Mouse (Mus musculus): ENCODE measurements around the gene Loxl3. TPM values are rescaled to one million over a fixed set of nuclear protein-coding genes. Genes with fewer than 3 reads are reported as not detected.

Loxl3 gene
- total RNA-seq, 2 experiments from 2014 or later = 3.2 to 3.6 TPM

DNA sequence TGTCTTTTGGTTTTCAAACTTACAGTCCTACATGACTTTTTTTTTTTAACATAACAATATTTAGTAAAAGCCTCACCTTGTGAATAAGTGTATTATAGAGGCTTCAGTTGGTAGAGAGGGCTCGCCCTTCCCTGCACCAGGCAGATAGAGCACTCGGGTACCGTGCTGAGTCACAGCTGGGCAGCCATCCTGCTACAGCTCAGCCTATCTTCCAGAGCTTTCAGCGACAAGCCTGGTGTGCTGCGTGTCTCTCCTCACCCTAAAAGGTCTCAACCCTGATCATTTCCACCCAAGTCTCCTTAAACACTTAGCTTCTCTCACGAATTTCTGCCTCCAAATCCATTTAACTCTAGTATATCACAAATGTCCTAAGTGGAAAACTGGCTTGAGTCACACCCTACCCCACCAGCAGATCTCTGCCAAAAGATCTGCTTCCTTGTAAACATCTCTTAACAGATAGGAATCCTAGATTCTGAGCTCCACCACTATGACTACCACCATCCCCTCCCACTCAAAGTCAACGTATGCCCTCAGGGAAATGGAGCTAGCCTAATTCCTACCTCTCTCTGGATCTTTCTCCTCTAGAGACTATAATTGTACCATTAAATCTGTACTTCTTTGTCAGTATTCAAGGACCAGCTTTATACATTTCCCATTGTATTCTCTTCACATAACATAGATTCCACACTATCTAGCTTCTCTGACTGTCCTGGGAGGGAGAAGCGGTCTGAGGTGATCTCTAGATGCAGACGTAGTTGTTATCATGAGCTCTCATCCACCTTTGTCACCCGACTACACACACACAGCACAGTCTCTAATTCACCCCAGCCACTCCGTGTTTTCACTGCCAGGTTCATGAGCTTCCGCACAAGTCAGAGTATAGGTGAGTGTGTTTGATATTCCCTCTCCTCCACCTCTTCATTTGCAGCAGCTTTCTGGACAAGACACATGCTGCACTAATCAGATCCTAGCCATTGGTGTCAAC lies 19.2 kb upstream of the Loxl3 start:
- no peak for DNase-seq
- intact Hi-C loops (cut with DNase I) = no loop called here

GRCm38 (mm10) chr6:83015749-83016148 lies 18.2 kb upstream of the Loxl3 start:
- no peak for DNase-seq
- intact Hi-C loops (cut with DNase I) = no loop called here

- intact Hi-C loops (cut with DNase I) = no loop called here
- DNase-seq = no peak
These were observed 16.8 kb upstream of the Loxl3 start for GRCm38 (mm10) chr6:83017190-83017589.

DNA sequence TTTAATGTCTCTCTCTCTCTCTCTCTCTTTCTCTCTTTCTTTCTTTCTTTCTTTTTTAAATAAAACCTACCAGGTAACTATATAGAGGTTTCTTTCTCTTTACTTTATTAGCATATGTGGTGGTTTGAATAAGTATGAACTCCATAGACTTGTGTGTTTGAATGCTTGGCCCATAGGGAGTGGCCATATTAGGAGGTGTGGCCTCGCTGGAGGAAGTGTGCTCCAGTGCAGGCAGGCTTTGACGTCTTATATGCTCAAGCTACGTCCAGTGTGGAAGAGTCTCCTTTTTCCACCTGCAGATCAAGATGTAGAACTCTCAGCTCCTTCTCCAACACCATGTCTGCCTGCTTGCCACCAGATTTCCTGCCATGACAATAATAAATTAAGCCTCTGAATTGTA lies 14.9 kb upstream of the Loxl3 start:
- DNase-seq = no peak
- intact Hi-C loops (cut with DNase I) = no loop called here

DNA sequence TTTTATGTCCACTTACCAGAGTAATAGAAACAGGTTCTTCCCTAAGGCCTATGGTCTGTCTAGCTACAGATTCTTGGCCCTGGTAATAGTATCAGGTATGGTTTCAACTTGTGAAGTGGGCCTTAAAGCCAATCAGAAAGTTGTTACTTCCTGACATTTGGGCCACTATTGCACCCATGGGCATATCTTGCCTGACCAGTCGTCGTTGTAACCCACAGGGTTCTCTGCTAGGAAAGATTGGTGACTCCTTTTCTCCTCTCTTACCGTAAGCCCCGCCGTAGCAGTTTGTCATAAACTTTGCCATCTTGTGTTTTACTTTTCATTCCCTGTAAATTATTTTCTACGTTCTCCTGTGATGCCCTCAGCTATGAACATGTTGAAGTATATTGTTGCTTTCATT lies 13.9 kb upstream of the Loxl3 start:
- intact Hi-C loops (cut with DNase I) = no loop called here
- no peak for DNase-seq

DNA sequence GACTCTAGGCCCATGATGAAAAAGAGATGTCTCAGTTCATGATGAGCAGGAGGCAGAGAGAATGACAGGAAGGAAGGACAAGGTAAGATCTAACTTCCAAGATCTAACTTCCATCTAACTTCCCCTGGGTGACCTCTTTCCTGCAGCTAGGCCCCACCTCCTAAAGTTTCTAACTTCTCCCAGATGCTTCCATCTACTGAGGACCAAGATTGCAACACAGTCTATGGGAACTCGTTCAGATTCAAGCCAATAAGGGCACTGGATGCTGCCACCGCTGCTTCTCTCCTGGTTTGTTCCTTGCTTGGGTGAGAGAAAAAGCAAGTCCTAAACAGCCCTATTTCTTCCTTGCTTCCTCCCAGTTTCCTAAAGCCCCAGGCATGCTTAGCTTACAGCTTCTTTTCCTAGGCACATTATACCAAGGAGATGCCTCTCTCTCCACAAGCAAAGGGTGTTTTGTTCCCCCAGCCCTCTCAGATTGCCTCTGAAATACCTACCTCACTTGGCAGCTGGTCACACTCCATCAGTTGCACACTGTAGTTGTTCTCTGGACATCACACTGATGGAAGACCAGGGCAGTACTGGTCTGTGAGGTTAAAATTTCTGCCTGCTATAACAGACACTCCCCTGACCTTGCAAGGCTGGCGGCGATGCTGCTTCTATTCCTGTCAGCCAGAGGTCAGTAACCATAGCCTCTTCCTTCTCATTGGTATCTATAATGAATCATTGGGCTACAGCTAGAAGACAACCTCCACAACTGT lies 13.0 kb upstream of the Loxl3 start:
- no peak for DNase-seq
- intact Hi-C loops (cut with DNase I) = no loop called here

DNA sequence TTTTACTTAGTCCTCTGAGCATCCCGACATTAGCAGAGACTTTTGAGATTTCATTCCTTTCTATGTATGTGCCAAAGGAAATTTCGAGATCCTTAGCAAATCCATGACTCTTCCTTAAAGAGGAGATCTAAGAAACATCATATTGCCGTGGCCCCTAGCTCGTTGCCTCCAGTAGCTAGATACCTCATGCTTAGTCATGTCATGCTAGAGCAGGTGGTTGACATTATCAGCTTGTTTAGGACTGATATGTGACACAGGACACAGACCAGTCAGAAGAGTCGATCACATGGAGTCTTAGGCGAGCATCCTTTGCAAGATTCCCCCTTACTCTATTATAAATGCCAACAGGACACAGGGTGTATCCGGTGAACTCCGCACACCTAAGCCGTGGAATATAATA lies 11.0 kb upstream of the Loxl3 start:
- no peak for DNase-seq
- intact Hi-C loops (cut with DNase I) = no loop called here

DNA sequence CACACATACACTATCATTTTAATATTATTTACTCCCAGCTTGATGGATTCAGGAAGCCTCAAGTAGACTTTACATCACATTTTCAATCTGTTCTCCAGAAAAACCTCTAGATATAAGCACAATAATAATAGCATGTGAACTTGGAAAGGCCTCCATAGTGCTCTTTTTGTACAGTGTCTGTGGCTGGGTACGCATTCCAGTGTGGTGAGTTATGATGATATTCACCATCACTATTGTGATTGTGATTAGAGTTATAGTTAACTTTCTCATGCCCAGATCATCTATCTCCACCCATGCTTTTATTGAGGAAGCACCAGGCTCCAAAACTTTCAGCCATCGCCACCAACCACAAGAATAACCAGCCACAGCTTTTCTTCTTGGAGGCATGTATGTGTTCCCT lies 10.2 kb upstream of the Loxl3 start:
- intact Hi-C loops (cut with DNase I) = no loop called here
- no peak for DNase-seq

DNA sequence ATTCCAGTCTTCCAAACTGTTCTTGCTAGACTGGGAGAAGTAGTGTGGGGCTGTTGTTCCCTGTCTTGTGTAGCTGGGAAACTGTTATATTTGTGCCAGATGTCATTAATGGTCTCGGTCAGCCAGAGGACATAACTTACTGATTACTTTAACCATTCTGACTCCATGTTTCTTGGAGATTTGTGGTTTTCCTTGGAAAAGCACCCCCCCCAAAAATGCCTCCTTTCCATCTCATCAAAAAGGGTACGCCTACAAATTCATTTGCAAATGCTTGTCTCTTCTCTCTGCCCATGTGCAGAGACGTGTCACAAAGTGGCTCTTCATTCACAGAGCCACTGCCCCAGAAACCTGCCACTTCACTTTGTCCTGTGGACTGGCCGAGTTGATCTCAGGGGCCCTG lies 9.6 kb upstream of the Loxl3 start:
- intact Hi-C loops (cut with DNase I) = no loop called here

DNA sequence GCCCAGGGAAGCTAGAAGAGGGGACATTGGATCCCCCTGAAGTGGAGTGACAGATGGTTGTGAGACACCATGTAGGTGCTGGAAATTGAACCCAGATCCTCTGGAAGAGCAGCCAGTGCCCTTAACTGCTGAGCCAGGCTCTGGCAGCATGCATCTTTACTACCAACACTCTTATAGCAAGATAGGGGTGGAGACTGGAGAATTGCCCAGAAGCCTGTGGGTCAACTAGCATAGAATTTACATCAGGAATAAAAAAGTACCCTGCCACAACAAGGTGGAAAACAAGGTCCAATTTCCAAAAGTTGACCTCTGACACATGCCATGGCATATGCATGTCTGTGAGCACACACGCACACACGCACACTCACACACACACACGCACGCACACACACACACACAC lies 8.8 kb upstream of the Loxl3 start:
- DNase-seq = no peak
- intact Hi-C loops (cut with DNase I) = no loop called here

More for the DNA sequence above, 9.6 kb upstream of the Loxl3 start:
- DNase-seq = no peak

DNA sequence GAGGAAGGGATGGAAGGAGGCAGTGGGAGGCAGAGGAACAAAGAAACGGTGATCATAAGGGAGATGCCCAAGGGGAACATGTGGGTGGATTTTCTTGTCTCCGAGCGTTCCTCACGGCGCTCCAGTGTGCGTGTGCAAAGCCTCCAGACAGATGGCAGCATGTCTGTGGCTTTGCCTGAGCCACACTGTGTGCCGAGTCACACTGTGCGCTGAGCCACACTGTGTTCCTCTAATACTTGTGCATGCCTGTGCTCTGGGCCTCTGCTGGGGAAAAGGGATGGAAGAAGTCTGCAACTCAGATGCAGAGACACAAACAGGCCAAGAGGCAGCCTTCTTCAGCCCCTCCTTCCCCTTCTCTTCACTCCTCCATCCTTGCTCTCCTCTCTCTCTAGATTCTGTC lies 6.7 kb upstream of the Loxl3 start:
- no peak for DNase-seq
- intact Hi-C loops (cut with DNase I) = no loop called here

DNA sequence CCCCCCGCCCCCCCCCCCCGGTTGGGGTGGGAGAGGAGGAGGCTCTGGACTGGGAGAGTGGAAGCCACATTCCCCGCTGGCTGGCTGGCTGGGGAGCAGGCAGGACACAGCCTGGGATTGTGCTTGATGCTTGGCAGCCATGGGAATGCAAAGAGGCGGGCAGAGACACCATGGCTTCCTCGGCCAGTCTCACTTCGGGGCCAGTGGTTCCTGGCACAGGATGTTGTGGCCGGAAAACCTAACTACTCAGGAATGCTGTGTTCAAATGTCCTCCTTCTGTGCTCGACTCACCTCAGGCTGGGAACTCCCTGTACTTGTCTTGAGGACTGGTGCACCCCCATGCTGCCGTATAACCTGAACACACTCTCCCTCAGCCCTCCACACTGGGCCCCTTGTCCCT lies 6.3 kb upstream of the Loxl3 start:
- no peak for DNase-seq
- intact Hi-C loops (cut with DNase I) = no loop called here

DNA sequence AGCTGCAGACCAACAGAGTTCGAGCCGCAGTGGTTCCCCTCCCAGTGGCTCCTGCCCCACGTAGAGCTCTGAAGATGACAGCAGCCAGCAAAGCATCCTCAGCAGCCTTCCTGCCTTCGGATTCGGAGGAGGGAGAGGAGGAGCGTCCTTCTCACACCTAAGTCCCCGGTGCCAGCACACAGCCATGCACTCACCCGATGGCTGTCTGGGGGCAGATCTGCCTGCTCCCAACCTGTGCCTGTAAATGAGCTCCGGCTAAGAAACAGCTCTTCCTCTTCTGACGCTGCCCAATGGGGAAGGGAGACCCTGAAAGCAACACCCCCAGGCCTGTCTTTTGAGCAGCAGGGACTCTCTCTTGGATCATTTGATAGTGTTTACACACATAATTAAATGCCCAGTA lies 4.2 kb upstream of the Loxl3 start:
- intact Hi-C loops (cut with DNase I) = no loop called here
- DNase-seq = no peak

DNA sequence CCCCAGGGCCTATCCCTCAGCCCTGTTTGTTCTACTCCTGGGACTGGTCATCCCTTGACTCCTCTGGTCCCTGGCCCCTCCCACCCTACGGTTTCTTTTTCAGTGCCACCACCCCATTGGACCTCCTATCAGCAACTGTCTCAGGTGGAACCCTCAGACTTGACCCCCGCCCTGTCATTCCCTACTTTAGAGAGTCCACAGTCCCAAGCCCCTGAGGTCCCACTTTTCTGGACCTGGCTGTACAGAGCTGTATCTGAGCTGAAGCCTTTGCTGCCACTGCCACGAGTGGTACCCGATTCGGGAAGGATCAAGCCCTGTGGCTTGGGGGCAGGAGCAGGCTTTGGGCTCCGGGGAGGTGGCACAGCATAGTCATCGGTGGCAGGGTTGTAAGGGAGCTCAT lies 2.9 kb upstream of the Loxl3 start:
- no peak for DNase-seq
- intact Hi-C loops (cut with DNase I) = no loop called here

DNA sequence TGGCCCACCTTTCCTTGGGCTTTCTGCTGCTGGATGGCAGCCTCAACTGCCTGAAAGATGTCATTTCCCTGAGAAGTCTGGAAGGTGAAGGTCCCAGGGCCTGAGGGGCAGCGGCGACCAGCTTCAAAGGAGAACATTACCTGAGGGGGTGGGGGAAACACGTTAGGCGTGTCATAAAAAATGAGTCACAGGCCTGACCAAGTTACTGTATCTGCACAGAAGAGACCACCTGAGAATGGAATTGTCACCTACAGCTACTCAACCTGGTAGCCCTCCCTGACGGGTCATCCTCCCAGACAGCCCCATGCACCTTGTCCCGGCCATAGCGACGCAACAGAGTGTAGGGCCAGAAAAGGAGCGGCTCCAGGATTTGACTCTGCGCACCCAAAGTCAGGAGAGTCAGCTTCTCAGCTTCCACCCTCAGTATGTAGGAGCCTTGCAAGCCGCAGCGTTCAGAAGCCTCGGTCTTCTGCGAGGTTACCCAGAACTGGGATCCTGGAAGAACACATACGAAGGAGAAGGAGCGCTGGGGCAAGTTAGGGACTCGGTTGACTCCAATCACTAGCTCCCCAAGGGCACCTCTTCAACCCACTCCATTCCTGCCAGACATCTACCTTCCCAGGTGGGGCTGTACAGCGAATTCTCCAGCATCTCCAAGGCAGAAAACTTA lies 1.9 kb upstream of the Loxl3 start:
- no peak for DNase-seq
- intact Hi-C loops (cut with DNase I) = no loop called here

DNA sequence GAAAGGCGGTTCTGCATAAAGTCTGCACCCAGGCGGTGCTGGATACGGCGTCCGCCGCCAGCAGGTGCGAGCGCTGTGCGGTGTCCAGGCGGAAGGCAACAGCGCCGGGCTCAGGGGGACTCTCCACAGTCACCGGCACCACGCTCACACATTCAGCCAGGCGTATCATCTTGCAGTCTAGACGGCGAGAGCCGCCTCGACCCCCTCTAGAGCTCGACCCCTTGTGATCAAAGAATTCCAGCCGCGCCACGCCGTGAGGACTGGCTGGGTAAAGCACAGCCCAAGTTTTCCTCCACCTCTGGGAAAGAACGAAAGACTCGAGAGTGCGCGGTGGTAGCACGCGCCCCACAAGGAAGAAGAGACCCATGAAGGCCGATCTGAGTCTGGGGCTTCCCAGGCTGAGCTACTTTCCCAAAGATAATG lies 1.2 kb upstream of the Loxl3 start:
- intact Hi-C loops (cut with DNase I) = no loop called here
- no peak for DNase-seq

- intact Hi-C loops (cut with DNase I) = no loop called here
- DNase-seq = no peak
These were observed 586 bp downstream of the Loxl3 start for GRCm38 (mm10) chr6:83034463-83035055.

DNA sequence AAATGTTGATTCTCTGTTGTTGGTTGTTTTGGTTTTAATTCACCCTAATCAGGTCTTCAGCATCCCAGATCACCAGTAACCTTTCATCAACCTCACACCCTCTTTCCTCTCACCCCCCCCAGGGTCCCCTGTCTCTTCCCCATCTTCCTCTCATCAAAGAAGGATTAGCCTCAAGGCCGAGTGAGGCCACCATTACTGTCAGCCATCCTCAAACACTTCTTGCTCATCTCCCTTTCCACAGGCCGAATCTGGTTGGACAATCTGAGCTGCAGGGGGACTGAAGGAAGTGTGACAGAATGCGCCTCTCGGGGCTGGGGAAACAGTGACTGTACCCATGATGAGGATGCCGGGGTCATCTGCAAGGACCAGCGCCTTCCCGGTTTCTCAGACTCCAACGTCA lies 3.2 kb downstream of the Loxl3 start:
- no peak for DNase-seq
- intact Hi-C loops (cut with DNase I) = no loop called here

GRCm38 (mm10) chr6:83038496-83039012 lies 4.6 kb downstream of the Loxl3 start:
- peak; percentile 83 for DNase-seq
- intact Hi-C loops (cut with DNase I) = no loop called here

GRCm38 (mm10) chr6:83040601-83041000 lies 6.6 kb downstream of the Loxl3 start:
- no peak for DNase-seq
- intact Hi-C loops (cut with DNase I) = no loop called here

- no peak for DNase-seq
These were observed 9.6 kb downstream of the Loxl3 start for GRCm38 (mm10) chr6:83043561-83043960.

More at GRCm38 (mm10) chr6:83043561-83043960, 9.6 kb downstream of the Loxl3 start:
- intact Hi-C loops (cut with DNase I) = no loop called here

Data from left cerebral cortex, postnatal 4 days (tissue).